Mouse (Mus musculus) spleen, adult 2 months (tissue): Measurements from ENCODE around the gene Dmrta2. TPM values are rescaled to one million over a fixed set of nuclear protein-coding genes. Genes with fewer than 3 reads are reported as not detected.

ENCODE experiments used
- DNase-seq, 2 experiments: peaks; one replicate each; pipeline versions ENCODE4 v3.0.0 to v3.0.0-alpha.2; 2012 to 2021; ENCODE audit warnings: low spot score in 2 of 2, low read depth in 1 of 2
- H3K27ac ChIP-seq: fragments of 200-500 bp; 2 replicates; pipeline ENCODE4 v1.5.1; 2012; ENCODE audit warnings: low read length, inconsistent platforms; ENCODE audit not compliant: insufficient read depth
- H3K27me3 ChIP-seq: fragments of 200-500 bp; 2 replicates; pipeline ENCODE4 v1.6.1; 2012; ENCODE audit warnings: mild to moderate bottlenecking, moderate library complexity, low read length, inconsistent platforms; ENCODE audit not compliant: control insufficient read depth, insufficient read depth
- H3K36me3 ChIP-seq: fragments of 200-500 bp; 2 replicates; pipeline ENCODE4 v1.6.1; 2012; ENCODE audit warnings: mild to moderate bottlenecking, low read length, inconsistent platforms; ENCODE audit not compliant: control insufficient read depth, insufficient read depth
- H3K4me1 ChIP-seq: fragments of 200-500 bp; 2 replicates; pipeline ENCODE4 v1.6.1; 2011; ENCODE audit warnings: inconsistent platforms; ENCODE audit not compliant: control insufficient read depth, insufficient read depth, insufficient read length
- H3K4me3 ChIP-seq: fragments of 200-500 bp; 2 replicates; pipeline ENCODE4 v1.5.1; 2011; ENCODE audit warnings: mild to moderate bottlenecking, inconsistent platforms; ENCODE audit not compliant: insufficient read depth, insufficient read length; ENCODE audit errors: extremely low read depth
- CTCF ChIP-seq: fragments of 200-500 bp; IDR thresholded peaks from 2 replicates; pipeline ENCODE4 v1.5.1; 2011; ENCODE audit warnings: mild to moderate bottlenecking, inconsistent platforms; ENCODE audit not compliant: insufficient read depth, insufficient read length, insufficient replicate concordance; ENCODE audit errors: extremely low read depth
- POLR2A ChIP-seq: fragments of 200-500 bp; IDR thresholded peaks from 2 replicates; pipeline ENCODE4 v1.6.1; 2011; ENCODE audit warnings: low read depth, low read length, inconsistent platforms
- WGBS: fragments of 180-500 bp; shearing (Covaris S2); methylation state at CpG from one replicate; pipeline ENCODE4 v1.1.7; 2018; 5-methylcytosine and 5-hydroxymethylcytosine counted together
- polyA plus RNA-seq: library from polyadenylated mRNA; depleted of rRNA; stranded (reverse); fragments of >200 nt; gene quantifications from 2 replicates; pipeline ENCODE4 v1.2.3, GENCODE M21; 2012

Gene Dmrta2
- polyA plus RNA-seq, 1 experiment: 0.22 TPM

DNA sequence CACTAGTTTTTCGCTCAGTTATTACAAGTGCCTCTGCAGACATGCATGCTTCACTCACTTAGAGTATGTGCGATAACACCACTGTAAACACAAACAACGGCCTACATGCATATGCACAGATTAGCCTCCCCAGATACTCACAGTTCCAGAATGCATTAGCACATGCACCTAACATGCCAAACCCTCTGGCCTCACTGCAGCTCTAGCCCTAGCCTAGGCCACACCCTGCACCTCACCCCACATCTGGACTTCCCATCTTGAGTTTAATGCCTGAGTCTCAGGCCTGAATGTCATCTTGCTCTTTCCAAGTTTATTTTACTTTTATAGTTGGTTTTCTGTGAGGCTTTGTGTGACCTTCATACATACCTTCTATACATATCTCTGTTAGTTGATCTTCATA lies 28.5 kb upstream of the Dmrta2 start:
- H3K4me3 ChIP-seq: no peak overlapping the region
- no peak for TF ChIP-seq POLR2A
- TF ChIP-seq CTCF: no peak
- H3K4me1 ChIP-seq: no peaks in the 10 kb centered on the region
- H3K27ac ChIP-seq: no peak overlapping the region
- no peaks in the 10 kb centered on the region for H3K36me3 ChIP-seq
- no peak for DNase-seq
- no peaks in the 10 kb centered on the region for H3K27me3 ChIP-seq
- 92% methylated on average over 3 of the region's 3 CpGs for WGBS

- Histone ChIP-seq H3K4me1 (no peaks in the 10 kb centered on the region), H3K4me3 (no peak overlapping the region), H3K27ac (no peak overlapping the region), H3K27me3 (no peaks in the 10 kb centered on the region), H3K36me3 (no peaks in the 10 kb centered on the region)
- TF ChIP-seq CTCF (no peak), POLR2A (no peak)
- WGBS: 89% methylated on average over 1 of the region's 1 CpGs
- no peak for DNase-seq
Measured at GRCm38 (mm10) chr4:109953509-109953908, 24.3 kb upstream of the Dmrta2 start.

DNA sequence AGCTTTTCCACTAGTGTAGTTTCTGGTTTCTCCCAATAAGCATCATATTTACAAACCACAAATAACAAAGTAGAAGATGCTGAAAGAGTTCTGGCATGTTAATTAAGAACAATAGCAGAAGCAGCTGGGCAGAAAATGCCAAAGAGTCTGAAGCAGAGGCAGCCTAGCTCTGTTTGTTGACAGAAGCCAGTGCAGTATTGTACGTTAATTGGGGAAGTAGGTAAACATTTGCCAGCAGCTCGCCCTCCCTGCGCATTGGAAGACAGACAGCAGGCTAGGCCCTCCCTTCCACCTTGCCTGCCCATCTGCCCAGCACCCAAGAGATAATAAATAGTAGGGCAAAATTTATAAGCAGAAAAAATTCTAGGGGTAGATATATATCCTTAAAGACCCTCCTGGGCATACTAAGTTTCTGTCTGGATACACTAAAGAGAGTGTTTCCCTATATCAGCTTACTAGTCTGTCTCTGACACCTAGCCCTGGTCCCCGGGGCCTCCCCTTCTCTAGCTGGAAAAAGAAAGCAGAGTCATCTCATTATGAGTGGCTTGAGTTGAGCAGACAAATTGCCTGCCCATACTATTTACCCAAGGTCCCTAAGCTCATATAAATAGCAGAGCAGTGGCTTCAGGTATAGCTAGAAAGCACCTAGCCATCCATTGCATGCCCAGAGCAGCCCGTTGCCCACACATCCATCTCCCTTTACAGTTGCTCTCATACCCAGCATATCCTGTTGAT lies 17.5 kb upstream of the Dmrta2 start:
- Histone ChIP-seq H3K27ac (no peak overlapping the region), H3K27me3 (no peaks in the 10 kb centered on the region), H3K4me3 (no peak overlapping the region), H3K36me3 (peaks cover 1% of the 10 kb centered on the region; the same call in 1 of the 2 replicates), H3K4me1 (no peaks in the 10 kb centered on the region)
- no peak for TF ChIP-seq CTCF
- no peak for TF ChIP-seq POLR2A
- WGBS: 93% methylated on average over 5 of the region's 5 CpGs
- no peak for DNase-seq

DNA sequence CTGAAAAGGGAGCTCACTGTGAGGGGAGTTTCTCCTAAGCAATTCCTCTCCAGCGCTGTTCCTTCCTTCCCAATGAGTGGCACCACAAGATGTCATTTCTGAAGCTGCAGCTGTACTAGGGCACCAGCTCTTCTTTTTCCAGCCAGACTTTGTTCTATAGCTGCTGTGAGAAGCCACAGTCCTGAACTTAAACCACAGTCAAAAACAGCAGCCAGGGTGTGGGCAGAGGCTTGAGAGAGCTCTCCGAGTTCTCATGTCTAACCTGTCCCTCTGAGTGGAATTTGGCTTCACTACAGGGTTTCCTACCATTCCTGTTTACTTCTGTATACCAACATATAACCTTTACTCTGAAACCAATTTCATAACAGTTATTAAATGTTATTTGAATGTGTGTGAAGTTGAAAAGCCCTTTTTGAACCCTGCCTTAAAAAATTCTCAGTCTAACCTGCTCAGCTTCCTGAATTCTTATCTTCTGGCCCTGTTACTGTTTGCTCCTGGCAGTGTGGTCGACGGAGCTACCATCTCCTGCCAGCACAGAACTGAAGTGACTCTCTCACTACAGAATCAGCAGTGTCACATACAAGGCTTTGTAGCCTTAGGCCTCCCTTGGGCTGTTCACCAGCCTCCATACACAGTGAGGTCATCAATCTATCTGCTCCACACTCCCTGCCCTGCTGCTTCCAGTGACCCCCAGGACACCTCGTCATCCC lies 14.1 kb upstream of the Dmrta2 start:
- DNase-seq: no peak
- 84% methylated on average over 5 of the region's 5 CpGs for WGBS
- peaks cover 1% of the 10 kb centered on the region; the same call in 1 of the 2 replicates for H3K36me3 ChIP-seq
- no peak overlapping the region for H3K4me3 ChIP-seq
- H3K27me3 ChIP-seq: no peaks in the 10 kb centered on the region
- TF ChIP-seq CTCF (no peak), POLR2A (no peak)
- H3K4me1 ChIP-seq: no peaks in the 10 kb centered on the region
- no peak overlapping the region for H3K27ac ChIP-seq

DNA sequence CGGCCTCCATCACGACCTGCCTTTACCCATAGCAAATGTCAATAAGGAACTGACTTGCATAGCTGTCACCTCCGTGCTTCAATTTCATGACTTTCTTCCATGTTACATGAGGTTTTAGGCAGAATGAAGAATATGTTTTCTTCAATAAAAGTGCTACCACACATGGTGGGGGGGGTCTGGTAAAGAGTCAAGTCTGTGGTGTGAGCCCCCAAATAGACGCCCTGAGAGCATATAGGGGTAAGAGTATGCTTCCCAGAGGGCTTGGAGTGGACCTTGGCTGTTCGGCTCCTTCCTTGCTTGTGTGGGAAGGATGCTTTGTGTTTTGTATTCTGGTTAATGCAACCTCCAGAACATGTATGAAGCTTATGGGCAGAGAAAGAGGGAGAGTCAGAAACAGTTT lies 8.3 kb upstream of the Dmrta2 start:
- no peaks in the 10 kb centered on the region for H3K36me3 ChIP-seq
- 85% methylated on average over 5 of the region's 5 CpGs for WGBS
- peaks cover 7% of the 10 kb centered on the region; the same call in 1 of the 2 replicates for H3K27me3 ChIP-seq
- no peak for TF ChIP-seq CTCF
- no peak for TF ChIP-seq POLR2A
- no peak overlapping the region for H3K27ac ChIP-seq
- no peak for DNase-seq
- H3K4me3 ChIP-seq: no peak overlapping the region
- no peaks in the 10 kb centered on the region for H3K4me1 ChIP-seq

GRCm38 (mm10) chr4:109973991-109974654 lies 3.7 kb upstream of the Dmrta2 start:
- H3K27me3 ChIP-seq: peaks cover 38% of the 10 kb centered on the region
- no peak overlapping the region for H3K4me3 ChIP-seq
- H3K27ac ChIP-seq: no peak overlapping the region
- 9% methylated on average over 20 of the region's 20 CpGs for WGBS
- no peaks in the 10 kb centered on the region for H3K4me1 ChIP-seq
- TF ChIP-seq POLR2A (no peak), CTCF (no peak)
- no peak for DNase-seq
- H3K36me3 ChIP-seq: no peaks in the 10 kb centered on the region
